Mouse (Mus musculus) brain, embryonic 14.5 days (tissue): ENCODE measurements around the gene Antxr2. TPM values are rescaled to one million over a fixed set of nuclear protein-coding genes. Genes with fewer than 3 reads are reported as not detected.
A peak's percentile ranks its signal among the peaks of the same experiment; 100 is the strongest.

ENCODE experiments used
- DNase-seq: peaks from one replicate; pipeline ENCODE4 v3.0.0-alpha.2; 2011; ENCODE audit warnings: low read depth
- CTCF ChIP-seq: fragments of 200-500 bp; IDR thresholded peaks from 2 replicates; pipeline ENCODE4 v1.5.1; 2012; ENCODE audit warnings: inconsistent platforms, mild to moderate bottlenecking, moderate library complexity, borderline replicate concordance; ENCODE audit not compliant: insufficient read depth, insufficient read length; ENCODE audit errors: extremely low read depth
- POLR2A ChIP-seq: fragments of 200-500 bp; IDR thresholded peaks from 2 replicates; pipeline ENCODE4 v1.6.1; 2012; ENCODE audit warnings: mild to moderate bottlenecking, inconsistent platforms, borderline replicate concordance; ENCODE audit not compliant: poor library complexity, insufficient read depth, insufficient read length, severe bottlenecking; ENCODE audit errors: extremely low read depth
- polyA plus RNA-seq: library from polyadenylated mRNA; depleted of rRNA; stranded (reverse); fragments of >200 nt; gene quantifications from 2 replicates; pipeline ENCODE4 v1.2.3, GENCODE M21; 2012

Gene Antxr2
- polyA plus RNA-seq, 1 experiment, result 2.4 TPM

- peak; percentile 6 for DNase-seq
- TF ChIP-seq POLR2A, result no peak
- TF ChIP-seq CTCF, result no peak
Measured at GRCm38 (mm10) chr5:97881421-97881820, 149.4 kb downstream of the Antxr2 start.

DNA sequence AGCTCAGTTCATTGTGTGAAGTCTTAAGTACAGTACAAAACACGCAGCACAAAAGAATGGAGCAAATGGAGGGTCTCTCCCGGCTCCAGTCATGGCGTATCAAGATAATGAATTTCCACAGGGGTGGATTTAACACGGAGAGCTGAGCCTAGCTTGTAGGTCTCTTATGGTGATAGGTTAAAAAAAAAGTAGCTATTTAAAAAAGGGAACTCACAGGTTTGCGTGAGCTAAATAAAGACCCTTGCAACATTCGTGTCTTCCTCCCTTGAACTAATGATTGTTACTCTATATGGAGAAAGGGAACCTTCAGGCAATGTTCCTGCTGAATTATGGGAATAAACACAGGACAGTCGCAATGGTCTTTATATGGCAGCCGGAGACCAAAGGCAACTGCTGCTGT lies 150.7 kb downstream of the Antxr2 start:
- DNase-seq, result peak; percentile 7
- TF ChIP-seq CTCF (no peak), POLR2A (no peak)

- DNase-seq, result no peak
- TF ChIP-seq CTCF, result no peak
- TF ChIP-seq POLR2A, result no peak
Measured at GRCm38 (mm10) chr5:97878871-97879270, 152.0 kb downstream of the Antxr2 start.

GRCm38 (mm10) chr5:97878215-97878794 lies 152.5 kb downstream of the Antxr2 start:
- no peak for TF ChIP-seq CTCF
- no peak for TF ChIP-seq POLR2A
- DNase-seq, result no peak

DNA sequence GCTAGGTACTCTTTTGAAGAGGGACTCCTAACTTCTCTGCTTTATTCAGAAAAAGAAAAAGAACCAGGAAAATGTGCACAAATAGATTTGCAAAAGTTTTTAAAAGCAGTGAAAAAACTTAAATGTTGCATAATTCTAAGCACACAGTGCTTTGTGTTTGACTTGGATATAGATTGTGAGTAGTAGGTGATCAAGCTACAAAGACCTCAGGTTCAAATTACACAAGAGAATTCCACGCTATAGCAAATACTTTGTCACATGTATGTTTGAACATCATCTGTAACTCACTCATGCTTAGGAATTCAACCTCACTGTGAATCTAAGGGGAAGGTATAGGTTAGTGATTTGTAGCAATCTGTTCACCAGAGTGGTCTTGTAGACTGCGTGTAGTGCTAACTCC lies 153.9 kb downstream of the Antxr2 start:
- no peak for TF ChIP-seq CTCF
- no peak for TF ChIP-seq POLR2A
- no peak for DNase-seq

- no peak for TF ChIP-seq POLR2A
- no peak for TF ChIP-seq CTCF
- DNase-seq, result no peak
Measured at GRCm38 (mm10) chr5:97867921-97868320, 162.9 kb downstream of the Antxr2 start.

DNA sequence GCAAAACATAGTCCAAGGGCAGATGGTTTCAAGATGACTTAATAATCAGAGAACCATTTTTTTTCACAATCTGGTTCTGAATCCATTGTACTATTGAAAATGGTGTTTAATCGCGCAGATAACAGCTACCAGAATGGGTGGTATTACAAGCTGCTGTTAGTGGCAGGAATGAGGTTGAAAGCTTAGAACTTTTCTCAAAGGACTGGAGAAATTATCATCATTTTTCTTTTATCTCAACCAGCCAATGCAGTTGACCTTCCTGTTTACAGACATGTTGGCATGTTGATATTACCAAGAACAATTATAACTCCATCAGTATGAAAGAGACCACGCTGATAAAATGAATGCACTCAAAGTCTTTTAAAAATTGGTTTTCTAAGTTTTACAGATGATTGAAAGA lies 163.9 kb downstream of the Antxr2 start:
- DNase-seq, result no peak
- TF ChIP-seq POLR2A (no peak), CTCF (no peak)

GRCm38 (mm10) chr5:97857101-97857500 lies 173.7 kb downstream of the Antxr2 start:
- no peak for DNase-seq
- no peak for TF ChIP-seq POLR2A

- DNase-seq, result peak; percentile 69
- TF ChIP-seq CTCF (no peak), POLR2A (no peak)
Measured at GRCm38 (mm10) chr5:97851981-97852748, 178.7 kb downstream of the Antxr2 start.

DNA sequence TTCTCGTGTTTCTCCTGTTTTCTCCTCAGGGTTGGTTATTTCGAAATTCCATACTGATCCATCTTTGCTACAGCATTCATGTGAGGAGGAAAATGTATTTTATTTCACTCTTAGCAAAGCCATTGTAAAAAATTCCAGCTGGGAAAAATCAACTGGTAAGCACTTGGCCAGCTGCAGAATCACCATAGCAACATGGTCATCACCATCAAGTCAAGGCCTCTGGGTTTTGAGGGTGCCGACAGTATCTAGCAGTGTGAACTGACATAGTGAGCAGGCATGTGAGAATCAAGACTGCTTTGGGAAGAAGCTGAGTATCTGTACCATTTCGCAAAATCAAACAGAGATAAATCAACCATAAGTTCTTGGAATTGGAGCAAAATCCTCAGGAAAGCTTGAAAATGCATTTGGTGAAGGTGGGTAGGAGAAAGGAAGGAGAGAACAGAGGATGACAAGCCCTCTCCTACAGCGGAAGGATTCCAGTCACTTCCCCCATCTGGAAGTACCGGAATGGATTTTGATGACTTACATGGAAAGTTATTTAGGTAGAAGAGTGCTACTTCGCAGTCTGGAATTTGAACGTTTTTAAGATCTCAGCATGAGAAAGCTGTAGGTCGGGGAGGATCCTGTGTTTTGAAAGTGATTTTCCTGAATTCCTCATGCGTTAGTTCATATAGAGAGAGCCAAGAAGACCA lies 183.5 kb downstream of the Antxr2 start:
- no peak for TF ChIP-seq POLR2A
- TF ChIP-seq CTCF, result no peak
- DNase-seq, result no peak

DNA sequence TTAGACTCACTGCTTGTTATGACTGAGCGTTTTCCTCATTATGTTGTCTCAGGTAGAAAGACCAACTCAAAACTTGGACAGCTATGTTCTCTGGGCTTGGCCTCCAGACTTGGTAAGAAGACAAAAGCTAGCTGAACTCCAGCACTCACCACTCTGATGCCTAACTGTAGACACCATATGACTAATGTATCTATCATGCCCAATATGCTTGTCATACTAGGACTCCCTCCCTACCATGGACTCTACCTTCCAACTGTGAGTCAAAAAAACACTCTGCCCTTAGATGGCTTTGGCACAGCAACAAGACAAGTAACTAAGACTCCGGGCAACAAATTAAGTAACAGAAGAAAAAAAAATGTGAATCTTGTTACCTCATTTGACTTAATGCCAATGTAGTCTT lies 184.3 kb downstream of the Antxr2 start:
- TF ChIP-seq CTCF, result no peak
- TF ChIP-seq POLR2A, result no peak
- no peak for DNase-seq
